Comparison of ENCODE assay signal across 12 mouse cellular contexts in genomic region chr8:124720133-124720532, GRCm38 (mm10). TPM values are rescaled to one million over a fixed set of nuclear protein-coding genes. Genes with fewer than 3 reads are reported as not detected.
DNase-seq lines count a peak whose midpoint lies in the region; ATAC-seq and TF ChIP-seq lines count a peak whose summit lies in the region.
"Had no signal": no experiment of that assay in that cellular context is flagged by ENCODE, and none has a peak within 500 bp of the region (broad histone marks: within the 10 kb centered on the region; RNA-seq: fewer than 3 reads in every experiment).

No protein-coding gene starts in this region.

- peaks cover 4% of the 10 kb centered on the region; the same call in 1 of the 2 replicates for H3K36me3 ChIP-seq in forebrain, embryonic 12.5 days (replicated peaks)
- no peaks in the 10 kb centered on the region for H3K36me3 ChIP-seq in forebrain, embryonic 16.5 days (ENCODE audit: control insufficient read depth, insufficient read depth)
- no peaks in the 10 kb centered on the region for H3K36me3 ChIP-seq in testis, adult 2 months (ENCODE audit: control insufficient read depth, insufficient read depth, low read length)
- 0 out of 2 replicates have a peak, but pooled peaks cover 3% of the 10 kb centered on the region for H3K36me3 ChIP-seq in liver, embryonic 15.5 days (replicated peaks)
- H3K36me3 ChIP-seq: embryonic facial prominence, embryonic 15.5 days had no signal

- no peaks in the 10 kb centered on the region for H3K9me3 ChIP-seq in forebrain, embryonic 12.5 days
- H3K9me3 ChIP-seq in forebrain, embryonic 16.5 days (ENCODE audit: control insufficient read depth, low read length) = no peaks in the 10 kb centered on the region
- no peaks in the 10 kb centered on the region for H3K9me3 ChIP-seq in liver, embryonic 15.5 days (replicated peaks)
- H3K9me3 ChIP-seq: embryonic facial prominence, embryonic 15.5 days; limb, embryonic 13.5 days had no signal

- no peak for TF ChIP-seq POLR2A in testis, adult 2 months (IDR thresholded peaks at IDR 0.05; ENCODE audit: control insufficient read depth, low read depth, low read length)

- H3K4me2 ChIP-seq in forebrain, embryonic 12.5 days = 0 out of 2 replicates have a peak overlapping the region, but pooled peaks have one; percentile 89
- no peak overlapping the region for H3K4me2 ChIP-seq in forebrain, embryonic 16.5 days (ENCODE audit: low read length)
- H3K4me2 ChIP-seq in liver, embryonic 15.5 days = peak overlapping the region; percentile 91; the same call in 1 of the 2 replicates

- no peak overlapping the region for H3K27ac ChIP-seq in forebrain, embryonic 12.5 days
- H3K27ac ChIP-seq in forebrain, embryonic 16.5 days (ENCODE audit: low read length) = no peak overlapping the region
- no peak overlapping the region for H3K27ac ChIP-seq in testis, adult 2 months (ENCODE audit: control insufficient read depth, insufficient read depth, low read depth, low read length)
- H3K27ac ChIP-seq in liver, embryonic 15.5 days (replicated peaks) = no peak overlapping the region
- H3K27ac ChIP-seq: embryonic facial prominence, embryonic 15.5 days; limb, embryonic 13.5 days had no signal

- no peak for DNase-seq in testis, postnatal 14 days (ENCODE audit: low spot score)
- DNase-seq in spleen, postnatal 36 days (ENCODE audit: low spot score in 2 of 2) = no peak
- DNase-seq in ovary, postnatal 10 days (ENCODE audit: low spot score) = no peak
- DNase-seq in urinary bladder, postnatal 14 days (ENCODE audit: low spot score) = no peak
- DNase-seq: right cerebral cortex, postnatal 14 days had no signal

- no peaks in the 10 kb centered on the region for H3K27me3 ChIP-seq in forebrain, embryonic 12.5 days
- no peaks in the 10 kb centered on the region for H3K27me3 ChIP-seq in forebrain, embryonic 16.5 days (replicated peaks; ENCODE audit: control insufficient read depth, insufficient read depth, low read length)
- H3K27me3 ChIP-seq in testis, adult 2 months (ENCODE audit: control insufficient read depth, insufficient read depth, low read length) = no peaks in the 10 kb centered on the region
- H3K27me3 ChIP-seq in liver, embryonic 15.5 days = no peaks in the 10 kb centered on the region
- H3K27me3 ChIP-seq: embryonic facial prominence, embryonic 15.5 days; limb, embryonic 13.5 days had no signal

- no peak for ATAC-seq in forebrain, embryonic 12.5 days (ENCODE audit: low FRiP score)
- no peak for ATAC-seq in forebrain, embryonic 16.5 days
- ATAC-seq in liver, embryonic 15.5 days (ENCODE audit: insufficient read depth) = no peak
- ATAC-seq: inflammation-experienced regulatory T-cells, adult 6 months had no signal

- H3K9ac ChIP-seq in forebrain, embryonic 12.5 days = no peak overlapping the region
- no peak overlapping the region for H3K9ac ChIP-seq in forebrain, embryonic 16.5 days (replicated peaks; ENCODE audit: low read depth, low read length)
- H3K9ac ChIP-seq in liver, embryonic 15.5 days = no peak overlapping the region

- 79% methylated on average over 7 of the region's 7 CpGs for WGBS in forebrain, embryonic 12.5 days
- WGBS in forebrain, embryonic 16.5 days = 76% methylated on average over 7 of the region's 7 CpGs
- WGBS in liver, embryonic 15.5 days (ENCODE audit: insufficient replicate concordance) = 77% methylated on average over 7 of the region's 7 CpGs

- TF ChIP-seq CTCF in testis, adult 2 months (IDR thresholded peaks at IDR 0.05; ENCODE audit: control insufficient read depth, insufficient read depth, insufficient replicate concordance, low read depth, low read length) = peak; percentile 26; the same call in 1 of the 2 replicates

- H3K4me1 ChIP-seq in forebrain, embryonic 12.5 days = peaks cover 23% of the 10 kb centered on the region
- peaks cover 23% of the 10 kb centered on the region for H3K4me1 ChIP-seq in forebrain, embryonic 16.5 days (replicated peaks; ENCODE audit: control insufficient read depth, insufficient read depth, low read length)
- peaks cover 4% of the 10 kb centered on the region for H3K4me1 ChIP-seq in testis, adult 2 months (ENCODE audit: control insufficient read depth, insufficient read depth, low read length)
- H3K4me1 ChIP-seq in liver, embryonic 15.5 days (replicated peaks) = peaks cover 38% of the 10 kb centered on the region

- no peak overlapping the region for H3K4me3 ChIP-seq in forebrain, embryonic 12.5 days (replicated peaks)
- H3K4me3 ChIP-seq in forebrain, embryonic 16.5 days (replicated peaks; ENCODE audit: low read length) = no peak overlapping the region
- H3K4me3 ChIP-seq in testis, adult 2 months (ENCODE audit: control insufficient read depth, low read depth, low read length) = no peak overlapping the region
- H3K4me3 ChIP-seq in liver, embryonic 15.5 days (replicated peaks) = peak overlapping the region; percentile 92; the same call in 1 of the 2 replicates

RNA-seq across cellular contexts. Expression of gene Ttc13, which starts 1.6 kb away (rescaled TPM):
- 56.8 and 57.3 TPM in 2 replicates for polyA plus RNA-seq in forebrain, embryonic 12.5 days (2016; fragmentation: Nextera tagmentation; extraction: Ambion mirVana)
- 60.0 and 62.6 TPM in 2 replicates for polyA plus RNA-seq in forebrain, embryonic 16.5 days (2015; fragmentation: Nextera tagmentation; extraction: Ambion mirVana)
- polyA plus RNA-seq in testis, adult 2 months (2012; rRNA removed) = 8.2 and 9.2 TPM in 2 replicates
- polyA plus RNA-seq in liver, embryonic 15.5 days (2015; fragmentation: Nextera tagmentation; extraction: Ambion mirVana) = 18.3 and 18.4 TPM in 2 replicates

RNA-seq across cellular contexts. Expression of gene Arv1, which starts 1.8 kb away (rescaled TPM):
- 35.5 and 35.7 TPM in 2 replicates for polyA plus RNA-seq in forebrain, embryonic 12.5 days (2016; fragmentation: Nextera tagmentation; extraction: Ambion mirVana)
- 26.9 and 33.5 TPM in 2 replicates for polyA plus RNA-seq in forebrain, embryonic 16.5 days (2015; fragmentation: Nextera tagmentation; extraction: Ambion mirVana)
- 13.5 and 14.9 TPM in 2 replicates for polyA plus RNA-seq in testis, adult 2 months (2012; rRNA removed)
- polyA plus RNA-seq in liver, embryonic 15.5 days (2015; fragmentation: Nextera tagmentation; extraction: Ambion mirVana) = 4.9 and 5.3 TPM in 2 replicates

RNA-seq across cellular contexts. Expression of gene Fam89a, which starts 31.5 kb away (rescaled TPM):
- polyA plus RNA-seq in forebrain, embryonic 12.5 days (2016; fragmentation: Nextera tagmentation; extraction: Ambion mirVana) = 0.79 and 0.97 TPM in 2 replicates
- polyA plus RNA-seq in forebrain, embryonic 16.5 days (2015; fragmentation: Nextera tagmentation; extraction: Ambion mirVana) = 0.25 TPM in 1 of 2 replicates, not detected in the other
- polyA plus RNA-seq in testis, adult 2 months (2012; rRNA removed) = 10.9 and 11.2 TPM in 2 replicates
- polyA plus RNA-seq in liver, embryonic 15.5 days (2015; fragmentation: Nextera tagmentation; extraction: Ambion mirVana) = 2.7 and 3.1 TPM in 2 replicates

RNA-seq across cellular contexts. Expression of gene 2310022B05Rik, which starts 57.0 kb away (rescaled TPM):
- polyA plus RNA-seq in forebrain, embryonic 12.5 days (2016; fragmentation: Nextera tagmentation; extraction: Ambion mirVana) = 22.8 and 23.1 TPM in 2 replicates
- polyA plus RNA-seq in forebrain, embryonic 16.5 days (2015; fragmentation: Nextera tagmentation; extraction: Ambion mirVana) = 26.0 and 29.4 TPM in 2 replicates
- 15.9 and 17.3 TPM in 2 replicates for polyA plus RNA-seq in testis, adult 2 months (2012; rRNA removed)
- polyA plus RNA-seq in liver, embryonic 15.5 days (2015; fragmentation: Nextera tagmentation; extraction: Ambion mirVana) = 5.5 and 6.5 TPM in 2 replicates
